In genomic region chr11:83993428-83993827, GRCm38 (mm10) we compare ENCODE assay signal across 13 mouse cellular contexts. TPM values are rescaled to one million over a fixed set of nuclear protein-coding genes. Genes with fewer than 3 reads are reported as not detected.
A peak's percentile ranks its signal among the peaks of the same experiment; 100 is the strongest.
DNase-seq lines count a peak whose midpoint lies in the region; ATAC-seq and TF ChIP-seq lines count a peak whose summit lies in the region.
"Had no signal": no experiment of that assay in that cellular context is flagged by ENCODE, and none has a peak within 500 bp of the region (broad histone marks: within the 10 kb centered on the region; RNA-seq: fewer than 3 reads in every experiment).

No protein-coding gene starts in this region.

- H3K27me3 ChIP-seq in liver, postnatal 0 days (ENCODE audit: insufficient read depth, low read length): no peaks in the 10 kb centered on the region
- H3K27me3 ChIP-seq in liver, embryonic 11.5 days (replicated peaks; ENCODE audit: control insufficient read depth, insufficient read depth, low read length): no peaks in the 10 kb centered on the region
- H3K27me3 ChIP-seq in cerebellum, adult 2 months (ENCODE audit: control insufficient read depth, insufficient read depth, low read length): no peaks in the 10 kb centered on the region
- H3K27me3 ChIP-seq: embryonic facial prominence, embryonic 15.5 days had no signal

- no peak for TF ChIP-seq CTCF in liver, postnatal 0 days (IDR thresholded peaks at IDR 0.05; ENCODE audit: low read depth)
- no peak for TF ChIP-seq CTCF in lung, adult 2 months (IDR thresholded peaks at IDR 0.05; ENCODE audit: insufficient read depth, low read length)
- no peak for TF ChIP-seq CTCF in cerebellum, adult 2 months (IDR thresholded peaks at IDR 0.05; ENCODE audit: borderline replicate concordance, insufficient read depth, low read depth, low read length)

- no peak for TF ChIP-seq EP300 in liver, postnatal 0 days (IDR thresholded peaks at IDR 0.05; ENCODE audit: low read depth)

- H3K36me3 ChIP-seq in liver, postnatal 0 days (replicated peaks; ENCODE audit: insufficient read depth, low read length): peaks cover 30% of the 10 kb centered on the region
- H3K36me3 ChIP-seq in liver, embryonic 11.5 days (ENCODE audit: control insufficient read depth, insufficient read depth, low read length): peaks cover 23% of the 10 kb centered on the region; the same call in 1 of the 2 replicates

- no peak for TF ChIP-seq POLR2A in lung, adult 2 months (IDR thresholded peaks at IDR 0.05; ENCODE audit: borderline replicate concordance, extremely low read depth, low read depth, low read length)
- no peak for TF ChIP-seq POLR2A in cerebellum, adult 2 months (IDR thresholded peaks at IDR 0.05; ENCODE audit: borderline replicate concordance, insufficient read depth, low read length)

- H3K4me1 ChIP-seq in liver, postnatal 0 days (ENCODE audit: insufficient read depth): no peaks in the 10 kb centered on the region
- H3K4me1 ChIP-seq in liver, embryonic 11.5 days (replicated peaks; ENCODE audit: control insufficient read depth, insufficient read depth, low read length): no peaks in the 10 kb centered on the region
- no peaks in the 10 kb centered on the region for H3K4me1 ChIP-seq in lung, adult 2 months (ENCODE audit: control insufficient read depth, insufficient read depth, low read length)
- peaks cover 5% of the 10 kb centered on the region; the same call in 1 of the 2 replicates for H3K4me1 ChIP-seq in cerebellum, adult 2 months (ENCODE audit: control insufficient read depth, insufficient read depth, low read length)
- H3K4me1 ChIP-seq: embryonic facial prominence, embryonic 15.5 days had no signal

- no peaks in the 10 kb centered on the region for H3K9me3 ChIP-seq in liver, postnatal 0 days (ENCODE audit: low read length)
- no peaks in the 10 kb centered on the region for H3K9me3 ChIP-seq in liver, embryonic 11.5 days (ENCODE audit: control insufficient read depth, low read length)
- H3K9me3 ChIP-seq: embryonic facial prominence, embryonic 15.5 days had no signal

- intact Hi-C loops in heart, postnatal 25 days (cut with DNase I): no loop called here

- no peak overlapping the region for H3K9ac ChIP-seq in liver, postnatal 0 days (replicated peaks)
- H3K9ac ChIP-seq in liver, embryonic 11.5 days (ENCODE audit: low read depth, low read length): no peak overlapping the region
- H3K9ac ChIP-seq: embryonic facial prominence, embryonic 15.5 days; liver, embryonic 14.5 days had no signal

- H3K4me3 ChIP-seq in liver, postnatal 0 days (ENCODE audit: low read depth, low read length): no peak overlapping the region
- no peak overlapping the region for H3K4me3 ChIP-seq in liver, embryonic 11.5 days (ENCODE audit: low read depth, low read length)
- H3K4me3 ChIP-seq in lung, adult 2 months (replicated peaks; ENCODE audit: extremely low read depth, low read depth, low read length): no peak overlapping the region
- no peak overlapping the region for H3K4me3 ChIP-seq in cerebellum, adult 2 months (replicated peaks; ENCODE audit: insufficient read depth, low read depth, low read length)
- H3K4me3 ChIP-seq: embryonic facial prominence, embryonic 15.5 days had no signal

- no peak for ATAC-seq in liver, postnatal 0 days
- no peak for ATAC-seq in liver, embryonic 11.5 days (replicated peaks; ENCODE audit: low FRiP score)
- ATAC-seq: midbrain, embryonic 16.5 days had no signal

- 52% methylated on average over 2 of the region's 2 CpGs for WGBS in liver, postnatal 0 days (ENCODE audit: insufficient replicate concordance)
- 87% methylated on average over 2 of the region's 2 CpGs for WGBS in liver, embryonic 11.5 days
- WGBS in lung, adult 2 months: 15% methylated on average over 2 of the region's 2 CpGs
- 21% methylated on average over 2 of the region's 2 CpGs for WGBS in cerebellum, adult 2 months

- H3K27ac ChIP-seq in liver, postnatal 0 days (ENCODE audit: low read depth): 0 out of 2 replicates have a peak overlapping the region, but pooled peaks have one; percentile 11
- no peak overlapping the region for H3K27ac ChIP-seq in liver, embryonic 11.5 days (ENCODE audit: low read depth, low read length)
- H3K27ac ChIP-seq in cerebellum, adult 2 months (ENCODE audit: insufficient read depth, low read length): no peak overlapping the region
- H3K27ac ChIP-seq: embryonic facial prominence, embryonic 15.5 days; liver, embryonic 14.5 days had no signal

- peak; percentile 86 for DNase-seq in heart, adult 11 months
- no peak for DNase-seq in heart, postnatal 25 days (ENCODE audit: low spot score)
- no peak for DNase-seq in liver, postnatal 0 days
- DNase-seq in liver, embryonic 11.5 days (ENCODE audit: low spot score): no peak
- peak; percentile 31 for DNase-seq in lung, adult 2 months
- DNase-seq in left cerebral cortex, adult 9 months (ENCODE audit: low spot score in 2 of 2): no peak
- no peak for DNase-seq in cerebellum, adult 2 months
- DNase-seq: cerebellum, adult 8-10 months; left cerebral cortex, postnatal 4 days; thymus, postnatal 36 days had no signal

- H3K4me2 ChIP-seq in liver, postnatal 0 days (ENCODE audit: low read depth, low read length): no peak overlapping the region
- H3K4me2 ChIP-seq in liver, embryonic 11.5 days: no peak overlapping the region
- H3K4me2 ChIP-seq: embryonic facial prominence, embryonic 15.5 days had no signal

RNA-seq across cellular contexts. Expression of gene Synrg, which starts 29.2 kb away (rescaled TPM):
- total RNA-seq in heart, postnatal 25 days (2021): 10 to 100 TPM; 25.7 to 27.4 TPM
- polyA plus RNA-seq in liver, postnatal 0 days (2015; fragmentation: Nextera tagmentation; extraction: Ambion mirVana): 2.9 and 3.5 TPM in 2 replicates
- 9.0 and 11.5 TPM in 2 replicates for polyA plus RNA-seq in liver, embryonic 11.5 days (2014; fragmentation: Nextera tagmentation; extraction: Ambion mirVana)
- 20.6 and 30.5 TPM in 2 replicates for polyA plus RNA-seq in lung, adult 2 months (2012; rRNA removed)
- 26.6 and 27.9 TPM in 2 replicates for polyA plus RNA-seq in cerebellum, adult 2 months (2012; rRNA removed)

RNA-seq across cellular contexts. Expression of gene Ddx52, which starts 51.6 kb away (rescaled TPM):
- 10 to 100 TPM in 1 of 2 experiments, 1 to 10 TPM in 1; 9.5 to 10.1 TPM for total RNA-seq in heart, postnatal 25 days (2021)
- polyA plus RNA-seq in liver, postnatal 0 days (2015; fragmentation: Nextera tagmentation; extraction: Ambion mirVana): 11.3 and 12.5 TPM in 2 replicates
- polyA plus RNA-seq in liver, embryonic 11.5 days (2014; fragmentation: Nextera tagmentation; extraction: Ambion mirVana): 38.1 and 42.3 TPM in 2 replicates
- polyA plus RNA-seq in lung, adult 2 months (2012; rRNA removed): 2.7 and 4.9 TPM in 2 replicates
- polyA plus RNA-seq in cerebellum, adult 2 months (2012; rRNA removed): 17.8 and 19.6 TPM in 2 replicates

Comparison
In these comparisons a context has a peak if more than half of its experiments do, and no peak if none do; other contexts are left out.
1. DNase-seq: peak in heart, adult 11 months (single experiment) and lung, adult 2 months (single experiment); none in heart, postnatal 25 days (single experiment), liver, postnatal 0 days (single experiment), liver, embryonic 11.5 days (single experiment), left cerebral cortex, adult 9 months (0 of 2) and cerebellum, adult 2 months (0 of 2).